Mouse (Mus musculus) gastrocnemius, postnatal 4 days (tissue): ENCODE results near the gene Rftn2. TPM values are rescaled to one million over a fixed set of nuclear protein-coding genes. Genes with fewer than 3 reads are reported as not detected.

Experiments used
- DNase-seq, 2 experiments: peaks; one replicate each; pipeline ENCODE4 v3.0.0; 2021 to 2022; ENCODE audit warnings: low spot score in 2 of 2, mixed read lengths in 2 of 2
- total RNA-seq, 2 experiments: library from RNA; stranded (reverse); gene quantifications; 2 replicates each; pipeline ENCODE4 v1.2.3; 2021

Rftn2 gene
- total RNA-seq, 2 experiments from 2014 or later: 23.9 to 25.8 TPM

GRCm38 (mm10) chr1:55173720-55174557, 52.6 kb downstream of the Rftn2 start:
- no peak for DNase-seq

- no peak for DNase-seq
These were observed 54.9 kb downstream of the Rftn2 start for GRCm38 (mm10) chr1:55171361-55172325.

- DNase-seq: no peak
These were observed 58.0 kb downstream of the Rftn2 start for GRCm38 (mm10) chr1:55168591-55168990.

- DNase-seq: no peak
These were observed 59.0 kb downstream of the Rftn2 start for GRCm38 (mm10) chr1:55167560-55167959.

- DNase-seq: no peak
These were observed 62.6 kb downstream of the Rftn2 start for GRCm38 (mm10) chr1:55164005-55164404.

GRCm38 (mm10) chr1:55162781-55163180, 63.8 kb downstream of the Rftn2 start:
- DNase-seq: no peak

- DNase-seq: no peak
These were observed 64.7 kb downstream of the Rftn2 start for GRCm38 (mm10) chr1:55161895-55162294.

- no peak for DNase-seq
These were observed 65.5 kb downstream of the Rftn2 start for GRCm38 (mm10) chr1:55160831-55161638.

GRCm38 (mm10) chr1:55160218-55160617, 66.4 kb downstream of the Rftn2 start:
- no peak for DNase-seq

- DNase-seq: no peak
These were observed 67.8 kb downstream of the Rftn2 start for GRCm38 (mm10) chr1:55158821-55159220.

- DNase-seq: no peak
These were observed 68.4 kb downstream of the Rftn2 start for GRCm38 (mm10) chr1:55158211-55158610.

GRCm38 (mm10) chr1:55157329-55157728, 69.3 kb downstream of the Rftn2 start:
- no peak for DNase-seq

- DNase-seq: no peak
These were observed 81.0 kb downstream of the Rftn2 start for GRCm38 (mm10) chr1:55145556-55145955.

- no peak for DNase-seq
These were observed 82.2 kb downstream of the Rftn2 start for GRCm38 (mm10) chr1:55144338-55144737.

GRCm38 (mm10) chr1:55135846-55136245, 90.7 kb downstream of the Rftn2 start:
- no peak for DNase-seq

GRCm38 (mm10) chr1:55134301-55134700, 92.3 kb downstream of the Rftn2 start:
- DNase-seq: no peak

GRCm38 (mm10) chr1:55133173-55133572, 93.4 kb downstream of the Rftn2 start:
- DNase-seq: no peak

- DNase-seq: no peak
These were observed 94.3 kb downstream of the Rftn2 start for GRCm38 (mm10) chr1:55132308-55132707.

GRCm38 (mm10) chr1:55131424-55132014, 95.1 kb downstream of the Rftn2 start:
- DNase-seq: no peak

- DNase-seq: peak; percentile 96 to 97
These were observed 95.6 kb downstream of the Rftn2 start, which contains the start of gene Mob4 for GRCm38 (mm10) chr1:55130943-55131401. Gene Mob4 (plus strand): TSS chr1:55131231.
